Mouse (Mus musculus) heart, embryonic 14.5 days (tissue): ENCODE measurements around the gene Asic2. TPM values are rescaled to one million over a fixed set of nuclear protein-coding genes. Genes with fewer than 3 reads are reported as not detected.

ENCODE experiments used
- ATAC-seq: fragments of 200-750 bp; cut with Nextera tagmentation; 2 replicates; pipeline ENCODE4 v1.8.0; 2017; ENCODE audit warnings: low read depth, moderate TSS enrichment; ENCODE audit not compliant: insufficient number of reproducible peaks, insufficient read depth, low FRiP score
- H3K27ac ChIP-seq, 2 experiments: fragments of 200-500 bp in 1 of 2; fragments of 300-500 bp in 1 of 2; sonication (generic) in 1 of 2; replicated peaks in 1 of 2; 2 replicates each; pipeline ENCODE4 v1.5.1; 2012 to 2014; ENCODE audit warnings: low read depth in 2 of 2, low read length in 2 of 2, control low read depth in 1 of 2, mild to moderate bottlenecking in 1 of 2, mixed read lengths in 1 of 2; ENCODE audit not compliant: control insufficient read depth in 1 of 2, insufficient read depth in 1 of 2
- H3K27me3 ChIP-seq: fragments of 300-500 bp; sonication (generic); 2 replicates; pipeline ENCODE4 v1.6.1; 2014; ENCODE audit warnings: mild to moderate bottlenecking, low read length, control low read depth; ENCODE audit not compliant: control insufficient read depth, insufficient read depth
- H3K36me3 ChIP-seq: fragments of 300-500 bp; sonication (generic); 2 replicates; pipeline ENCODE4 v1.6.1; 2014; ENCODE audit warnings: mild to moderate bottlenecking, control low read depth, low read length, mixed read lengths; ENCODE audit not compliant: control insufficient read depth, insufficient read depth
- H3K4me1 ChIP-seq, 2 experiments: fragments of 200-500 bp in 1 of 2; fragments of 300-500 bp in 1 of 2; sonication (generic) in 1 of 2; 2 replicates each; pipeline ENCODE4 v1.6.1; 2012 to 2014; ENCODE audit warnings: low read length in 2 of 2, control low read depth in 1 of 2, mixed read lengths in 1 of 2; ENCODE audit not compliant: control insufficient read depth in 2 of 2, insufficient read depth in 2 of 2
- H3K4me2 ChIP-seq: fragments of 300-500 bp; sonication (generic); 2 replicates; pipeline ENCODE4 v1.6.1; 2014; ENCODE audit warnings: mild to moderate bottlenecking, low read length
- H3K4me3 ChIP-seq, 2 experiments: fragments of 200-500 bp in 1 of 2; fragments of 300-500 bp in 1 of 2; sonication (generic) in 1 of 2; 2 replicates each; pipeline ENCODE4 v1.5.1; 2012 to 2014; ENCODE audit warnings: low read length in 2 of 2, mild to moderate bottlenecking in 2 of 2, control low read depth in 1 of 2, low read depth in 1 of 2, moderate library complexity in 1 of 2; ENCODE audit not compliant: control insufficient read depth in 1 of 2, insufficient read depth in 1 of 2
- H3K9ac ChIP-seq: fragments of 300-500 bp; sonication (generic); 2 replicates; pipeline ENCODE4 v1.6.1; 2014; ENCODE audit warnings: mild to moderate bottlenecking, low read length
- H3K9me3 ChIP-seq: fragments of 300-500 bp; sonication (generic); 2 replicates; pipeline ENCODE4 v1.6.1; 2016; ENCODE audit warnings: low read length, control low read depth; ENCODE audit not compliant: control insufficient read depth
- WGBS: fragments of 180-500 bp; shearing (Covaris S2); extraction: QIAGEN DNeasy Blood & Tissue Kit; methylation state at CpG from one replicate; pipeline ENCODE4 v1.1.7; 2014; 5-methylcytosine and 5-hydroxymethylcytosine counted together
- polyA plus RNA-seq: library from polyadenylated mRNA; unstranded; fragments of >200 nt; fragmentation: Nextera tagmentation; extraction: Ambion mirVana; gene quantifications from 2 replicates; pipeline ENCODE4 v1.2.1, GENCODE M21; 2014

The Asic2 gene
- polyA plus RNA-seq, 1 experiment from 2014 or later, result not detected

DNA sequence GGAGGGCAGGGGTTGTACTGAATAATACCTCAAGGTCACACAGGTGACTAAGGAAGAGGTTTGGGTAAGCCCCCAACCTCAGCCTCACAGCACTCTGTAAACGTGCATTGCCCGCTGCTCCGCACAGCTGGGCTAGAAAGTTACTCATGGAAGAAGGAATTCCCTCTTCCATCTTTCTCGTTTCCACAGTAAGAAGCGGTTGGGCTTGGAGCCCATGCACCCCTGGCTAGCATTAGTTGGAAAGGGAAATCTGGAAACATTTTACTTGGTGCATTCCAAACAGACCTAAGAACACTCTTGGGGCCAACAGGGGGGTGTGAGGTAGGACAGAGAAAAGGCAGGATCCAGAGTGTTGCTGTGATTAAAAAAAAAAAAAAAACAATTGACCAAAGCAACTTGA, 203.0 kb downstream of the Asic2 start:
- Histone ChIP-seq H3K9me3 (no peaks in the 10 kb centered on the region), H3K4me1 (no peaks in the 10 kb centered on the region), H3K4me3 (no peak overlapping the region), H3K27me3 (no peaks in the 10 kb centered on the region), H3K36me3 (no peaks in the 10 kb centered on the region), H3K9ac (no peak overlapping the region), H3K4me2 (no peak overlapping the region), H3K27ac (no peak overlapping the region)
- 73% methylated on average over 5 of the region's 5 CpGs for WGBS
- no peak for ATAC-seq

DNA sequence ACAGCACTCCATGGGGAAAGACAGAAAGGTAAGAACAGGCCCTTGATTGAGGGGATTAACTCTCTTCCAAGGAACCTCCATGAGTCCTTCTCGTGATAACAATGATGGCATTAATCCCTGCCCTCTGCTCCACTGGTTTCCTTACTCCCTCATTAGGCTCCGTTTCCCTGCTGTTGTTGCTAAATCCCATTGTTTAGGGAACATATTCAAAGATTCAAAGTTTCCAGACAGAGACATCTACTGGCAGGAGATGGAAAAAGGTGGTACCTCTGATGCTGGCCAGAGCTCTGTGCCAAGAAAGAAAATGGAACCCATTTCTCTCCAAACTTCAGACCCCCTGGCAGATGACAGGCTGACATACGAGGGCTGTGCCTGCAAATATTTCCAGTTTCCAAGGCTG, 203.5 kb downstream of the Asic2 start:
- ATAC-seq, result no peak
- Histone ChIP-seq H3K4me2 (no peak overlapping the region), H3K4me3 (no peak overlapping the region), H3K27me3 (no peaks in the 10 kb centered on the region), H3K9me3 (no peaks in the 10 kb centered on the region), H3K4me1 (no peaks in the 10 kb centered on the region), H3K36me3 (no peaks in the 10 kb centered on the region), H3K9ac (no peak overlapping the region), H3K27ac (no peak overlapping the region)
- 23% methylated on average over 3 of the region's 3 CpGs for WGBS

- Histone ChIP-seq H3K27me3 (no peaks in the 10 kb centered on the region), H3K36me3 (no peaks in the 10 kb centered on the region), H3K9me3 (0 out of 2 replicates have a peak, but pooled peaks cover 8% of the 10 kb centered on the region), H3K4me3 (no peak overlapping the region), H3K4me2 (no peak overlapping the region), H3K27ac (no peak overlapping the region), H3K4me1 (no peaks in the 10 kb centered on the region), H3K9ac (no peak overlapping the region)
- WGBS, result 81% methylated on average over 4 of the region's 4 CpGs
- ATAC-seq, result no peak
Measured at GRCm38 (mm10) chr11:81757221-81757620, 211.0 kb downstream of the Asic2 start.

DNA sequence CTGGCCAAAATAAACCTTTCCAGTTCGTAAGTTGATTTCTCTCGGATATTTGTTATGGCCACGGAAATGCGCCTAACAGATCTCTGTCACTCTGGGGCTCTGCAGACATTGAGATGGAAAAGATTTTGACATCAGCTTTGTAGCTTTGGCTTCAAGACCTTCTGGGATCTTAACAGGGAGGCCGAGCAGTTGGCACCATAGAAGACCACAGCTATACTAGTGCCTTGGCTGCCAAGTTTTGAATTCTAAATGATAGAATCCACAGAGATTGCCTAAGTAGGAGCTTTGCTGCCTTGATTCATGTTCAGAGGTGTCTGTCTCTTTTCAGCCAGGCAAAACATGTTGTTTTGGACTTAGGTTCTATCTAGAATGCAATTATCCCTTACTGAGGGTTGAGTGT, 217.4 kb downstream of the Asic2 start:
- WGBS, result 84% methylated on average over 5 of the region's 5 CpGs
- 0 out of 2 replicates have a peak, but pooled peaks cover 8% of the 10 kb centered on the region for H3K9me3 ChIP-seq
- no peaks in the 10 kb centered on the region for H3K4me1 ChIP-seq
- H3K27me3 ChIP-seq, result 0 out of 2 replicates have a peak, but pooled peaks cover 3% of the 10 kb centered on the region
- no peak overlapping the region for H3K4me3 ChIP-seq
- no peak overlapping the region for H3K27ac ChIP-seq
- ATAC-seq, result no peak
- H3K4me2 ChIP-seq, result no peak overlapping the region
- H3K9ac ChIP-seq, result no peak overlapping the region
- no peaks in the 10 kb centered on the region for H3K36me3 ChIP-seq

DNA sequence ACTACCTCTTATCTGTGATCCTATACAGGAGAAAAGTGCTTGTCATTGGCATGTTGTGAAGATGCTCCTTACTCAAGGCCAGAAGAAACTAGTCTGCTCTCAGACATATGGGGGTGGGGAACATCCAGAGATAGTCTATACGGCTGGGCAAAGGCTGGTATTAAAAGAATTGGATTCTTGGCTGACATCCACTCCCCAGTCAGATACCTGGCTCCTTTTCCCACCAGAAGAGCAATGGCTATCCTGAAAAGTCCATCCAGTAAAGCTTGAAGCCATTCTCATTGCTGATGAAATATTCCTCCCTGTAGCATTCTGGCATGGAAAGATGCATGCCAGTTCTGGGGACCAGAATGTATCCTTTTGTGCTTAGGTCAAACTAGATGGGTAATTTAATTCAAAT, 218.2 kb downstream of the Asic2 start:
- 54% methylated on average over 1 of the region's 1 CpGs for WGBS
- H3K36me3 ChIP-seq, result no peaks in the 10 kb centered on the region

DNA sequence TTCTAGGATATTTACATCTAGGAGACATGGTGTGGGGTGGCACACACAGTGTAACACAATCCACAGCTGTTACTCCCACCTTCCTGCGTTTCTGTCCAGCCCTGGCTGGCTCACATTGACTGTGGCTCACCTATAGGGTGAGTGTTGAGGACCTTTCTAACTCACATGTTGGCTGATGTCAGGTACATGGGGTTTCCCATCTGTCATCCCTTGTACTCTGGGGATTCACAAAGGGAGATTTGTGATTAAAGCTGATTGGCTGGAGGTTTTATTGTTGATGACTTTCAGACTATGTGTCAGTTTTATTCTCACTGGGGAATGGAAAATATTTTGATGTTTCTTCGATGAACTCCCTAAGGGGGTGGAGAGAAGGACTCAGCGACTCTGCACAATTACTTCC, 229.3 kb downstream of the Asic2 start:
- no peaks in the 10 kb centered on the region for H3K4me1 ChIP-seq
- no peak overlapping the region for H3K27ac ChIP-seq
- H3K4me3 ChIP-seq, result no peak overlapping the region
- no peak overlapping the region for H3K9ac ChIP-seq
- H3K36me3 ChIP-seq, result no peaks in the 10 kb centered on the region
- no peaks in the 10 kb centered on the region for H3K9me3 ChIP-seq
- ATAC-seq, result no peak
- 66% methylated on average over 3 of the region's 3 CpGs for WGBS
- H3K27me3 ChIP-seq, result 0 out of 2 replicates have a peak, but pooled peaks cover 3% of the 10 kb centered on the region
- H3K4me2 ChIP-seq, result no peak overlapping the region

More for the DNA sequence above, 218.2 kb downstream of the Asic2 start:
- no peak for ATAC-seq
- no peak overlapping the region for H3K4me3 ChIP-seq
- no peak overlapping the region for H3K9ac ChIP-seq
- H3K27me3 ChIP-seq, result 0 out of 2 replicates have a peak, but pooled peaks cover 3% of the 10 kb centered on the region
- H3K4me1 ChIP-seq, result no peaks in the 10 kb centered on the region
- H3K9me3 ChIP-seq, result 0 out of 2 replicates have a peak, but pooled peaks cover 4% of the 10 kb centered on the region
- no peak overlapping the region for H3K4me2 ChIP-seq
- H3K27ac ChIP-seq, result no peak overlapping the region

DNA sequence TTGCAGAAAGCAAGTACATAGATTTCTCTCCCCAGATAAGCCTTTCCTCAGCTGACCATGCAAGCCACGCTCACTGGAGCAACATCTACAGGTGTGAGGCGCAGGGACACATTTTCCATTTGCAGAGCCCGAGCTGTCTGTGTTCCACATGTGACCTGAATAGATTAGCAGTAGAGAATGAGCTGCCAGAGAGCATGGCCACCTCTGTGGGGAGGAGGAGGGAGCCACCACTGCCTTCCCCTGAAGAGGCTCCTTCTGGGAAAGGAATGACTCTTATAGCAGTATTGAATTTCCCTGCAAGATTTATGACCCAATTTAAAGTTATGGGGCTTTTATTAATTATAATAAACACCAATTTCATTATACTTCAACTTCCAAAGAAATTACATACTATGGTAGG, 230.5 kb downstream of the Asic2 start:
- H3K27me3 ChIP-seq, result 0 out of 2 replicates have a peak, but pooled peaks cover 3% of the 10 kb centered on the region
- no peak for ATAC-seq
- no peak overlapping the region for H3K4me2 ChIP-seq
- H3K4me1 ChIP-seq, result no peaks in the 10 kb centered on the region
- 44% methylated on average over 3 of the region's 3 CpGs for WGBS
- no peak overlapping the region for H3K9ac ChIP-seq
- no peaks in the 10 kb centered on the region for H3K36me3 ChIP-seq
- H3K4me3 ChIP-seq, result no peak overlapping the region
- no peaks in the 10 kb centered on the region for H3K9me3 ChIP-seq
- H3K27ac ChIP-seq, result no peak overlapping the region

DNA sequence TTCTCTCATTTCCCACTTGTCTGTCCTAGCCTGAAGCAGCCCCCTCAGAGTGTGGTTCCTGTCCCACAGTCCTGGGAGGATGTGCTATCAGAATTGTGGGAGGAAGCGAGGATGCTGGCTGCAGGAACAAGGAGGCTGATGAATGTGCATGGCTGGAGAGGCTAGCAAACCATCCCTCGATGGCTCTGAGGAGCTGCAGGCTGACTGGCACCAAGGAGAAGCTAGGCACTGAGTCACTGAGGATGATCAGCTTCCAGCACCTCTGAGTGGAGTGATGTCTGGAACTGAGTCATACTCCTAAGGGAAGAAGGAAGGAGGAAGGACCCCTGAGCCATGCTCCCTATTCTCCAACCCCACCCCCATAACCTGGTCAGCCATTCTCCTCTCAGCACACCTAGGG, 246.2 kb downstream of the Asic2 start:
- Histone ChIP-seq H3K4me1 (no peaks in the 10 kb centered on the region), H3K9ac (no peak overlapping the region), H3K36me3 (no peaks in the 10 kb centered on the region), H3K27me3 (no peaks in the 10 kb centered on the region), H3K9me3 (no peaks in the 10 kb centered on the region), H3K4me2 (no peak overlapping the region), H3K4me3 (no peak overlapping the region), H3K27ac (no peak overlapping the region)
- WGBS, result 59% methylated on average over 2 of the region's 2 CpGs
- ATAC-seq, result no peak
